Mouse (Mus musculus) hindlimb bud, embryonic 11.5 days (tissue): ENCODE results near the gene Gm42791.

Source experiments
- DNase-seq: peaks from one replicate; pipeline ENCODE4 v3.0.0-alpha.2; 2012; ENCODE audit warnings: low read depth, low spot score; ENCODE audit errors: extremely low spot score

The Gm42791 gene

DNA sequence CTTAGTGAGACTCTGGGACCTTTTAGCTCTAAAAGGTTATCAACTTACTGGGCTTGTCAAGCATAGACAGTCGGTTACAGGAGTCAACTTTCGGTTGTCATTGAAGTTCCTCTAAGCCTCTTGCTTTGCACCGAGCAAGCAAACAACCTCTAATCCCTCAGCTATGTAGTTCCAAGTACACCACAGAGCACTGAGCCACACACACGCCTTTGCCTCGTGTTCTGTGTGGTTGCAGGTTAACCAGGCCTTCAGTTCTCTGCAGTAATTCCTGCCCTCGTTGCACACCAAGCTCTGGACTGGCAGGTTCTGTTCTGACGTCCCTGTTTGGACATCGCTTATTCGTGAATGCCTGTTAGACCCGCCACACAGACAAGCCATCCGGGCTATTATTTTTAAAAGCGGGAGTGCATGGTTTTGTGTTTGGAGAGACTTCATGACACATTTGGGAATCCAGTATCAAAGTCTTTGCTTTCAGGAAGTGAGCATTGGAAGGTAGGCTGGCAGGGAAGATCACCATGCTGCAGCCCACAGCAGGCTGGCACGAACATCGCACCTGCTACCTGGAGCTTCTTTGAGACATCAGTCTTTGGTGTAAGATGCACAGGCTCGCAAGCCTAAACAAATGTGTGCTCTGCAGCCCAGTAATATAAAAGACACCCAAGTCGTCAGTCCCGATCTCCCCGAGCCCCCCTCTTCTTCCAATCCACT lies 16.3 kb downstream of the Gm42791 start:
- no peak for DNase-seq

DNA sequence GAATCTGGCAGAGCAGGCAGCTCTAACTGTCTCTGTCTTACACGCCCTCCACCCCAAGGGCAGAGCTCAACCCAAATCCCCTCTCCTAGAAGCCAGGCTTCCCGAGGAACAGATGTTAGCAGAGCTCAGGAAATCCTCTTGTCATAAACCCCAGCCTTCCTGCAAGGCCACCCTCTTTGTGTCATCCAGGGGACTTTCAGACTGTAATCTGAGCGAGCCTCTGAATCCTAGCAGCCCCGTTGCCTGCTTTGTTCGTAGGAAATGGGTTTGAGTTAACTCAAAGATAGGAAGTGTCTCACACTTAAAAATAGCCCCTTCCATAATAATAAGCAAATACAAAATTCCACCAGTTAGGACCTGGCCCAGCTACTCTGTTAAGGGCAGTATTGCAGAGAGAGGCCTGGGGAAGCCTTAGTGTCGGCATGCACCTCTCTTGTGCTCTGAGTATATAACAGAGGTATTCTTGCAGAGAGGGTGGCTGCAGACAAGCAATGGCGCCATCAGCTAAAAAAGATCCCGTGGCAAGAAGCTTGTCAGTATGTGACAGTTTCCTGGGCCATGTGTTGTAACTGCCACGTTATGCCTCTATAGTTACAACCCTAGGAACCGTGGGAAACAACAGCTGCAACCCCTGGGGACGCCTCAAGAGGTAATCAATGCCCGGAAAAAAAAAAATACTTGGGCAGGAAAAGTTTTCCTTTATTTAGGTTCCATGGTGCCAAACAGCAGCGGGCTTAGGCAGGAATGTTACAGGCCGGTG lies 17.1 kb downstream of the Gm42791 start:
- no peak for DNase-seq

DNA sequence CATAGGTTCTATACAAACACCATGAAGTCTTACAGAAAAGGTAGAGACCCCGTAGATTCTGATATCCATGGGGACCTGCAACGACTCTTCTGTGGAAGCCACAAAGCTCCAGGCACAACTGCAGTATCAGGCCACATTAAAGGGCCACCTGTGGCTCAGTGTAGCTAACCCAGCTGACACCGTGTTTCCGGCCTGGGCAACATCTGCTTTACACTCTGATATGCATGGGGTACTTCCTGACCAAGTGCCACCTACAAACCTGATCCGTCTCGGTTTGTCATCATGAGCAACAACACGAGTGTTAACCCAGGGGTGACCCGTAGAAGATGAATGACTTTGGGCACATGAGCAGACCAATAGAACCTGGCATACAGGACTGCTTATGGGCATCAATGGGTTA lies 18.1 kb downstream of the Gm42791 start:
- DNase-seq, result no peak

DNA sequence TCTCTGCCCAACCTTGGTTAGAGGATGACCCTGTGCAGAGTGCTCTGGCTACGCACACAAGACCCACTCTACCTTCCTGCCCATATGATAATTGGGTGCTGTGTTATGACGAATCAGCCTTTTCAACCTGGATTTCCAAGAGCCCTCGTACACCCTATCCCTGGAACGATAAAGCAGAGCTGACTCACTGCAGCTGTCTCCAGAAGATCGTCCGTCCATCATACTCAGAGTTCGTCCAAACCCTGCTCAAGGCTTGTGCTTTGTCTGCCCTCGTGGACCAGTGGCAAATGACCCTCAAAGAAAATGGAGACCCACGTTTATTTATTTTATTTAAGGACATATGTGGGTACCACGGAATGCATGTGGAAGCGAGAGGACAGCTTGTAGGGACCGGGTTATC lies 19.9 kb downstream of the Gm42791 start:
- no peak for DNase-seq

DNA sequence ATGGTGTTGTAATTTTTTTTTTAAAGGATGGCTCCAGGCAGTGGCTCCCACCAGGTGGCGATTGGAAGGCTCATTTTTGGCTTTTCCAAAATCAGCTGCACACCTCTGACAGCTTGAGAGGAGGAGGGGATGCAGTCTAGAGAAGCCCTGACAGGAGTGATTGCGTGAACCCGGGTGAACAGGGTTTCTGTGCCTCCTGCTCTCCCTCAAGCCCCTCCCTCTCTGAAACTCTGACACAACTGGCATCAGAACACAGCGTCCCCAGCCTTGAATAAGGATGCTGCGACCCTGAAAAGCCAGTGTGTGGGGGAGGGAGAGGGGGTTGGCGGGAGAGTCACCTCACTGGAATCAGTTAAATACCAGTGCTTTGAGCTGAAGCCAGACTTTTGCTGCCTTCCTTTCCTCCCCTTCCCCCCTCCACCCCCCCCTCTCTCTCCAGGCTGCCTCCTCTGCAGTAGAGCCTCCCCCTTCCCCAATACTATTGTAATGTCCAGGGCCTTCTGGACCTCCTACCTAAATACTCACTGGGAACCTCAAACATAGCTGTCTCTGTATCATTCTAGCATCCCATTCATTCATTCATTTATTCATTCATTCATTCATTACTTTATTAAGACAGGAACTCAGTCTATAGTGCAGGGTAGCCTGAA lies 21.8 kb downstream of the Gm42791 start:
- DNase-seq, result no peak

DNA sequence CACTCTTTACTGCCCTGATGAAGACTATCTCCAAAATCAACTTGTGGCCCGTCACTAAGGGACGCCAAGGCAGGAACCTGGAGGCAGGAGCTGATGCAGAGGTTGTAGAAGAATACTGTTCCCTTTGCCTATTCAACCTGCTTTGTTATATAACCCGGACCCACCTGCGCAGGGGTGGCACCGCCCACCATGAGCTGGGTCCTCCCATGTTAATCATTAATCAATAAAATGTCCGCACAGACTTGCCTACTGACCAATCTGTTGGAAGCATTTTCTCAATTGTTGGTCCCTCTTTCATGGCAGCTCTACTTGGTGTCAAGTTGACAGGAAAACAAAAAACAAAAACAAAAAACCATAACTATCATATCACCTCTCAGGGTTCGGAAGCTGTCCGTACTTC lies 22.8 kb downstream of the Gm42791 start:
- DNase-seq, result no peak

DNA sequence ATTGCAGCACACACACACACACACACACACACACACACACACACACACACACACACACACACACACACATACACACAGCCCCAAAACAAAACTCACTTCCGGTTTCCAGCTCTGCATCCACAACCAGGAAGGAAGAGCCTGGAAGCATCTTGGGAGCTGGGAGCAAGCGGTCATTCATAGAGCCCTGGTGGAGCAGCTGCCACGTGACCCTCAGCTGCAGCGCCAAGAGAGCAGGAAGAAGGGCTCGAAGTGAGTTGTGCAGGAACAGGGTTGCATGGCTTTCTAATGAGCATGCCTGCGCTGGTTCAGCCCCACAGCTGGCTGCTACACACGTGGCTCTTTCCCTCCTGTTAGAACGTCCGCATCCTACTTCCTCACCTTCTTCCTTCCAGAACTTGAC lies 25.3 kb downstream of the Gm42791 start:
- no peak for DNase-seq

DNA sequence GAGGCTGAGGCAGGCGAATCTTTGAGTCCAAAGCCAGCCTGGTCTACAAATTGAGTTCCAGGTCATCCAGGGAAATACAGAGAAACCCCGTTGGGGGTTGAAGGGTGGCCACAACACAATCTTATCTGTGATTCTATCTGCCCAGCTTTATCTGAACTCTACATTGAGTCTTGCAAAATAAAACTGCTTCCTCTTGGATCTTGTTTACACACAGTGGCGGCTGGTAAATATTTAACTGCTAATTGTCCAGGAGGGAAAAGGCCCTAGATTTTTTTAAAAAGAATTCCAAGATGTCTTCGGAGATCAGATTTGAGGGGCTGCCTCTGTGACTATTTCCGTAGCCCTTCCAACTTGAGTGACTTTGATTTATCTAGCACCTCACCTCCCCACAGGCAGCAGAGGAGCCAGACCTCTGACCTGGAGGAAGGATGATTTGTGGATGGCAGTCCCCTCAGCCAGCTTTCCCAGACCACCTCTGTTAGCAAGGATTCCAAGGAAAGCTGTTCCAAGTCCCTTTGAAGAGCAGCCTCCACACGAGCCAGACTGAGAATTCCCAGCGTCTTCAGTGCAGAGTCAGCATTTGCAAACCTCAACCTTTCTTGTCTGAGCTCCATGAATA lies 25.9 kb downstream of the Gm42791 start:
- DNase-seq, result no peak

DNA sequence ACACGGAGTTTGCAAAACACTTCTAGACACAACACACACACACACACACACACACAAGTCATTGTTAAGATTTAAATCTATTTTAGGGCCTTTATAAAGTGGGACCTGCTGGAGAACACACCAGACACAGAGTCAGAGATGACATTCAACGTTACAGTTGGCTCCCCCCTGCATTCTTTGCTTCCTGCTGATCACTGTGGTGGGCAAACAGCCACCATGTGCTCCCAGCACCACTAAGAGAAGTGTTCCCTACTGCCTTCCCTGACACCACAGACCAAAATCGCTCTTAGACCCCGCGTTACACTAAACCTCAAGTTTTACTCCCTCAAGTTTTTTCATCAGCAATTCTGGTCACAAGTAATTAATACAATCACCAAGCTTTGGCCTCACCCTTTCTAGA lies 26.8 kb downstream of the Gm42791 start:
- DNase-seq, result no peak

DNA sequence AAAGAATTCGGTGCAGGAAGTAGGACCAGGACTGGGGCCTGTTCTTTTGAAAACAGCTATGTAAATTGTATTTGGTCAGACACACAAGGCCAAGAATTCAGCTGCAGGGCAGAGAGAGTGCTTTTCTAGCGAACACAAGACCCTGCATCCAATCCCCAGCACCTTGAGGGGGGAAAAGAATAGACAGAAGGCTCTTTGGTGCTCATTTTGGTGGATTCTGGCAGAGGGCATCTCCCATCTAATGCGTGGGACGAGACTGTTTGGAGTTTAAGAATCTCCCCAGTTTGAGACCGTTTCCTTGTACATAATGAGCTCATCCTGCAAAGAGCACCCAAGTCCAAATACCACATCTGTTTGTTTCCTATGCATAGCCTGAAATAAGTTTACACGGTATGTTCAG lies 28.6 kb downstream of the Gm42791 start:
- DNase-seq, result no peak

DNA sequence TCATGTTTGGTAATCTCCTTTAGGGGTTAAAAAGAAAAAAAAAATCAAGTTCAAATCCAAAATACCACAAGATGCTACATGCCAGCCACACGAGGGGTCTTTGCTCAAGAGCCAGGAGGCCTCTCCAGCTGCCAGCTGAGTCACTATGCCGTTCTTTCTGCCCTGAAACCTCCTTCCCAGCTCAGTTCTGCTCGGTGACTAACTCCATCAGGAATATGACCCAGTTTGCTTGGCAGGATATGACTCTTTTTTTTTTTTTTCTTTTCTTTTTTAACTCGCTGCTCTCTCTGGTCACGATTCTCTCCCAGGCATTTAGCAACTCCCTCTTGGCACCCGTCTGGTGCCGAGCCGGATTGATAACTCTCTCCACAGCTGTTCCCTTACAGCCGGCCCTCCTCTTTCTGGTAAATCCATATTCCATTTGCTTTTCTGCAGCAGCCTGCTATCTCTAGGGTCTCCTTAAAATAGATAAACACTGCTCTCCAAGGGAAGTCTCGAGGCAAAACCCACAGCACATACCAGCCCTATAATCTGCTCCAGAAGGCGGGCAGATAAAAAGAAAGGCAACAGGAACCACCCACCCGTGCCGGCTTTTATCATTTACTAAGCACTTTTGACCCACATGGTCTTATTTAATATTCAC lies 29.1 kb downstream of the Gm42791 start:
- no peak for DNase-seq

DNA sequence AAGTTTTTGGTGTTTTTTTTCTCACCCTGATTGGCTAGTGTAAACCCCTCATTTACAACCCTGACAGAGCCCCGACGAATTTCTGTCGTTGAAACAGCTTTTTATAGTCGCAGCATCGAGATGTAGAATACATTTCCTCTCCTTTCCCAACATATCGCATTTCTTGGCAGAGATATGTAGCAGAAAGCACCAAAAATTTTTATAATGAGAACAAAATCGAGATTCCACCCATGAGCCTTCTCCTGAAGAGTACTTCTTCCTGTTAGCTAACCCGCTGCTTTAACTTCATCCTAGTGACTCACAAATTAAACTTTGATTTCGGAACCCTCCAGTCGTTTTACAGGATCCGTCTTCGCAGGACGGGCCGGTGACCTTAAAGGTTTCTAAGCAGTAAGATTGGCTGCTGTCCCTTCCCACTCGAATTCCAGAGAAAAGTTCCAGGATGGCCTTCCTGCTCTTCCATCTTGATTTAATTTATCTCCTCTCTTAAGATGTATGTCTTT lies 29.8 kb downstream of the Gm42791 start:
- DNase-seq, result no peak

DNA sequence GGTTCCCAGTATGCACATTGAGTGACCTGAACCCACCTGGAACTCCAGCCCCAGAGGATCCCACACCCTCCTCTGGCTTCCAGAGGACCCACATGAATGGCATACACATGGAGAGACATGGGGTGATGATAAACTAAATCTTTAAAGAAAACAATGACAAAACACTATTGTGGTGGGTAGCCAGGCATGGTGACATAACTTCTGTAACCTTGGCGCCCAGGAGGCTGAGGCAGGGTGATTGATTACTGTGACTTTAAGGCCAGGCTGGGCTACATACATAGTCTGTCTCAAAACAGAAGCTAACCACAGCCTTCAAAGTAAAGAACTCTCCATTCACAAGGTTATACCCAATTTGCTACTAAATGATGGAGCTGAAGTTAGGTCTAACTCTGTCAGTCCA lies 30.7 kb downstream of the Gm42791 start:
- DNase-seq, result no peak

DNA sequence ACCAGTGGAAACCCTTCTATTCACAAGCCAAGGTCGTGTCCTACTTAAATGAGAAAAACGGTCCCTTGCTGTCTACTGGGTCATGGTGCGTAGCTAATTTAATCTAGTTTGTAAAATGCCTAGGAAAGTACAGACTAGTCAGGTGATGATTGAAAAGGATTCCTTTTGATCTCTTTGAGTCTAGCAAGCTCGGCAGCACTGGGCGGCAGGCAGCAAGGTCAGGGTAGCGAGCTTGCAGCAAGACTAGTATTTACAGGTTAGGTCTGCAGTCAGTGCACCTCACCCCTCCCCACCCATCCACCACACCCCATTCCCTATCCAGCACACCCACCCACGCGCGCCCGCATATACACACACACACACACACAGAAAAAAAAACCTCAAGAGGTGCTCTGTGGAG lies 34.7 kb downstream of the Gm42791 start:
- no peak for DNase-seq

DNA sequence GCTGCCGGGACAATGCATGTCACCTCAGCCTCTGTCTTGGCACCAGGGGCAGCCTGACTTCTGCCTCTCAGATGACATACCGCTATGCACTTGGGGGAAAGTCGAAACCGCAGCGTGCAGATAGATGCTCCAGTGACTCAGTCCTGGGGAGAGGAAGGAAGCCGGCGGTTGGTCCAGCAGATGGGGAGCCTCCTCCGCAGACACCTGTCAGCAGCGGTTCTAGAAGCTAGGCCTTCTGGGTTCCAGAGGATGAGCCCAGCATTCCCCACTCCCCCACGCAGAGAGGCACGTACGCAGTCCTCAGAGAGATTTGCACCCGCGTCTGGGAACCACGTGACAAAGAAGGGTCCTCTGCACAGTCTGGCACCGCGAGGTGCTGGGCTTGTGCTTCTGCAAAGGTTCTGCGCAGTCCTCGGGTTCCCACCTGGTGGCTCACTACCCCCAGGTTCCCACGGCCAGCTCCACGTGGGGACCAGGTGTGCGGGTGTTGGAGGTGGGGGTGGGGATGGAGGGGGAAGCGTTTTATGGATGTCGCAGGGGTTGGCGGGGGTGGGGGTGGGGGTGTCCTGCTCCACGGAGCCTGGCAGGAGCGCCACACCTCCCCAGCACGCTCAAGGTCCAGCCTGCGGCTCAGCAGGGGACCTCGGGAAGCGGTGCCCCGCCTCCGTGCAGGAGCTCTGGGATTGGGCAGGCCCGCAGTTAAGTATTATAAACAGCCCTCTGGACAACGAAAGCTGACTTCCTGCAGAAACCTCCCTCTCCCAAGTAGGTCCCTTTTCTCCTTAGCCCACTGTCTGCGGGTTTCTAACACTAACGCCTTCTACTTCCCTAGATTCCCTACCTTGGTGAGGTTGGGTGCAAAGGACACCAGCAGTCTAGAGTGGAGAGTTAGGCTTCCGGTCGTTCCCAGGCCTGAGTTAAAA lies 35.6 kb downstream of the Gm42791 start:
- DNase-seq, result no peak

DNA sequence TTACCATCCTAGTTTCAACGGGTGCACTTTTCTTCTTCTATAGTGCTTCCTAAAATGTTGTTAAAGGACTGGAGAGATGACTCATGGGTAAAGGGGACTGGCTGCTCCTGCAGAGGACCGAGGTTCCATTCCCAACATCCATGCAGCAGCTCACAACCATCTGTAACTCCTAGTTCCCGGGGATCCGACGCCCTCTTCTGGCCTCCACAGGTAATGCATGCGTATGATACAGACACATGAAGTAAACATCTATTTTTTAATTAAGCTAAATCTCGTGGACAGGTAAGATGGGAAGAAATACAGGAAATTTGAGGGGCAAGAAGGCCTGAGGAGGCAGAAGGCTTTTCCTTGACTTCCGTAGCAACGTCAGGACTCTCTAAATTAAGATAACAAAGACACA lies 36.6 kb downstream of the Gm42791 start:
- DNase-seq, result no peak

DNA sequence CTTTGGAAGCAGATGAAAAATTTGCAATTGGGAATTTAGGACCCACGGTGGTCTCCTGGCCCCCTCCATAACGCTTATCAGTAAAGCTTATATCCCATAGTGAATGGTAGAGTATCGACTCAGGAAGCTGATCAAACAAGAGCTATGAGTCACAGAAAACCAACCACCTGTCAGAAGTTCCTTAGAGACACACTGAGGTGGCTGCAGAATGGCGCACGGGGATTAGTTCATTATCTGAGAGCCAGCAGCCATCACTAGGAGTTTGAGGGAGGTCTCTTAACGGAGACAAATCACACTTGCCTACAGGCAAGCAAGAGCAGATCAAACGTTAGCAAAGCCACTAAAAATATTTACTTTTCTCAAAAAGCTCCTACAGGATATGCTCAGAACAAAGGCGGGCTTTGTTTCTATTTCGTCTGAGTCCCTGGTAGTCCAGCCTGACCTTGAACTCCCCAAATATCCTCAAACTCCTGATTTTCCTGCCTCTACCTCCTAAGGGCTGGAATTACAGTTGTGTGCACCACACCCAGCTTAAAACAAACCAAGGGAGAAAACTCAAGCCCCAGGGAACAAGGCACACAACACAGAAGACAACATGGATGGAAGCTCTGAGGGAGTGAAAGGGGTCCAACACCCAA lies 37.9 kb downstream of the Gm42791 start:
- DNase-seq, result no peak

DNA sequence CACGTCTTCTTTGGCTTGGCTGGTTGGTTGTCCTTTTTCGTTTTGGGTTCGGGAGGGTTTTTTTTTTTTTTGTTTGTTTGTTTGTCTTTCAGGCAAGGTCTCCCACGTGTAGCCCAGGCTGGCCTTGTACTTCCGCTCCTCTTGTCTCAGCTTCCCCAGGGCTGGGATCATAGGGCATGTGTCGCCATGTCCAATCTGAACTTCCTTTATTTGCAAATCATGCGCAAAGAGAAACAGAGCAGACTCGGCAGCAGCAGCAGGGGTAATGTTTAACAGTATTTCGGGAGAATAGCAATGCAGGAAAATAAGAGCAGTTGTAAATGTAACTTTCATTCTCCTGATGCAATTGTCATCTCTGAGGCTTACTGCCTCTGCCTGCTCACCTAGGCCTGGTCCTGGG lies 38.9 kb downstream of the Gm42791 start:
- DNase-seq, result no peak

DNA sequence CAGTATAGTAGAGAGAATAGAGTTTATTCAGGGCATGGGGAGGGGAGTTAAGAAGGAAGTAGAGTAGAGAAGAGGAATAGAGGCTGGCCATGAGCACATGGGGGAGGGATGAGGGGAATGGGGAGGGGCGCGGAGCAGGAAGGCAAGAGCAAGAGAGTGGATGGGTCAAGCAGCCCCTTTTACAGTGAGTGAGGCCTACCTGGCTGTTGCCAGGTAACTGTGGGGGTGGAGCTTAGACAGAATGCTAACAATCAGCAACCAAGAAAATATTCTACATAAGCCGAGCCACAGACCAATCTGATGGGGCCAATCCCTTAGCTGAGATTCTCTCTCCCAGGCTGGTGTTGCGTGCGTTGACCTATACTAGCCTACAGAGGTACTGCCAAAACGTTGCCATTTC lies 39.4 kb downstream of the Gm42791 start:
- no peak for DNase-seq
